Comparison of ENCODE assay signal across 7 mouse cellular contexts in genomic region chr2:30715720-30716310, GRCm38 (mm10).
DNase-seq lines count a peak whose midpoint lies in the region; ATAC-seq and TF ChIP-seq lines count a peak whose summit lies in the region.

No protein-coding gene starts in this region.

- H3K27ac ChIP-seq in left cerebral cortex, adult 2 months: peak overlapping the region; percentile 100
- H3K27ac ChIP-seq in embryonic fibroblast, embryonic 13.5 days (ENCODE audit: insufficient read depth, low read length): peak overlapping the region; percentile 99
- H3K27ac ChIP-seq in hindbrain, embryonic 13.5 days: peak overlapping the region; percentile 100
- H3K27ac ChIP-seq in neural tube, embryonic 13.5 days (replicated peaks): peak overlapping the region; percentile 100

- WGBS in hindbrain, embryonic 13.5 days: 78% methylated on average over 4 of the region's 4 CpGs
- WGBS in neural tube, embryonic 13.5 days: 77% methylated on average over 4 of the region's 4 CpGs

- no peak for TF ChIP-seq POLR2A in embryonic fibroblast, embryonic 13.5 days (IDR thresholded peaks at IDR 0.05; ENCODE audit: low read depth, low read length)

- no peaks in the 10 kb centered on the region for H3K9me3 ChIP-seq in hindbrain, embryonic 13.5 days
- H3K9me3 ChIP-seq in neural tube, embryonic 13.5 days: no peaks in the 10 kb centered on the region

- H3K27me3 ChIP-seq in hindbrain, embryonic 13.5 days: no peaks in the 10 kb centered on the region
- H3K27me3 ChIP-seq in neural tube, embryonic 13.5 days: no peaks in the 10 kb centered on the region

- no peaks in the 10 kb centered on the region for H3K36me3 ChIP-seq in hindbrain, embryonic 13.5 days
- H3K36me3 ChIP-seq in neural tube, embryonic 13.5 days: no peaks in the 10 kb centered on the region

- no peak for DNase-seq in left cerebral cortex, adult 2 months (ENCODE audit: extremely low spot score in 1 of 2, low spot score in 2 of 2)
- no peak for DNase-seq in left cerebral cortex, adult 11 months (ENCODE audit: low spot score)
- no peak for DNase-seq in embryo, embryonic 9.5 days (ENCODE audit: extremely low spot score)

- intact Hi-C loops in left cerebral cortex, adult 2 months (cut with DNase I): no loop called here

- H3K4me1 ChIP-seq in embryonic fibroblast, embryonic 13.5 days (ENCODE audit: control insufficient read depth, insufficient read depth, low read length): peaks cover 46% of the 10 kb centered on the region
- H3K4me1 ChIP-seq in hindbrain, embryonic 13.5 days (replicated peaks): peaks cover 76% of the 10 kb centered on the region
- peaks cover 76% of the 10 kb centered on the region for H3K4me1 ChIP-seq in neural tube, embryonic 13.5 days (replicated peaks)

- no peak overlapping the region for H3K4me2 ChIP-seq in hindbrain, embryonic 13.5 days
- H3K4me2 ChIP-seq in neural tube, embryonic 13.5 days: peak overlapping the region; percentile 62; the same call in 1 of the 2 replicates

- no peak for ATAC-seq in hindbrain, embryonic 13.5 days (ENCODE audit: low FRiP score)
- no peak for ATAC-seq in neural tube, embryonic 13.5 days (ENCODE audit: low read depth)
- no peak for ATAC-seq in megakaryocyte-erythroid progenitor cell, adult 5-6 weeks (replicated peaks; ENCODE audit: low FRiP score, low TSS enrichment, poor library complexity, severe bottlenecking)

- H3K4me3 ChIP-seq in left cerebral cortex, adult 2 months: no peak overlapping the region
- no peak overlapping the region for H3K4me3 ChIP-seq in embryonic fibroblast, embryonic 13.5 days (ENCODE audit: insufficient read depth, low read length)
- H3K4me3 ChIP-seq in hindbrain, embryonic 13.5 days: no peak overlapping the region
- no peak overlapping the region for H3K4me3 ChIP-seq in neural tube, embryonic 13.5 days

- TF ChIP-seq CTCF in left cerebral cortex, adult 2 months (IDR thresholded peaks at IDR 0.05): no peak
- no peak for TF ChIP-seq CTCF in embryonic fibroblast, embryonic 13.5 days (IDR thresholded peaks at IDR 0.05; ENCODE audit: borderline replicate concordance, insufficient read depth, low read length)

- peak overlapping the region; percentile 73 for H3K9ac ChIP-seq in hindbrain, embryonic 13.5 days
- H3K9ac ChIP-seq in neural tube, embryonic 13.5 days: peak overlapping the region; percentile 59
